Mouse (Mus musculus): Measurements from ENCODE around the gene 2010111I01Rik.

- no peak for TF ChIP-seq CTCF (IDR thresholded peaks at IDR 0.05; ENCODE audit: low read depth, low read length)
- TF ChIP-seq POLR2A (IDR thresholded peaks at IDR 0.05; ENCODE audit: insufficient read depth, low read length), result no peak
- TF ChIP-seq EP300 (IDR thresholded peaks at IDR 0.05; ENCODE audit: insufficient read depth, low read depth, low read length), result no peak
Measured at GRCm38 (mm10) chr13:63187145-63188143, 222.8 kb downstream of the 2010111I01Rik start.
